Mouse (Mus musculus) lung, postnatal 10 days (tissue): Measurements from ENCODE around the gene Shisa6.
"Not testable (repeated sequence)": the region's sequence is repeated elsewhere in the genome, so short reads cannot be mapped to it uniquely, and the experiment has no call there.

Experiments used
- DNase-seq: peaks from one replicate; pipeline ENCODE4 v3.0.0; 2021

Shisa6 gene

GRCm38 (mm10) chr11:66442631-66443030 is 83.1 kb downstream of the Shisa6 start:
- no peak for DNase-seq

GRCm38 (mm10) chr11:66426129-66426528 is 99.6 kb downstream of the Shisa6 start:
- DNase-seq, result no peak

- DNase-seq, result no peak
Observed at GRCm38 (mm10) chr11:66418216-66418615, 107.5 kb downstream of the Shisa6 start.

- not testable (repeated sequence) for DNase-seq
Observed at GRCm38 (mm10) chr11:66408721-66409120, 117.0 kb downstream of the Shisa6 start.

GRCm38 (mm10) chr11:66400036-66400435 is 125.7 kb downstream of the Shisa6 start:
- DNase-seq, result no peak

GRCm38 (mm10) chr11:66387561-66387960 is 138.2 kb downstream of the Shisa6 start:
- peak; percentile 29 for DNase-seq

- DNase-seq, result no peak
Observed at GRCm38 (mm10) chr11:66371796-66372195, 154.0 kb downstream of the Shisa6 start.

- no peak for DNase-seq
Observed at GRCm38 (mm10) chr11:66369764-66370163, 156.0 kb downstream of the Shisa6 start.

- no peak for DNase-seq
Observed at GRCm38 (mm10) chr11:66366809-66367685, 158.7 kb downstream of the Shisa6 start.

- no peak for DNase-seq
Observed at GRCm38 (mm10) chr11:66359811-66360210, 166.0 kb downstream of the Shisa6 start.

GRCm38 (mm10) chr11:66344822-66345221 is 180.9 kb downstream of the Shisa6 start:
- DNase-seq, result peak; percentile 3

- no peak for DNase-seq
Observed at GRCm38 (mm10) chr11:66336313-66336712, 189.5 kb downstream of the Shisa6 start.

- peak; percentile 1 for DNase-seq
Observed at GRCm38 (mm10) chr11:66312764-66313163, 213.0 kb downstream of the Shisa6 start.

- no peak for DNase-seq
Observed at GRCm38 (mm10) chr11:66304396-66304795, 221.4 kb downstream of the Shisa6 start.

- no peak for DNase-seq
Observed at GRCm38 (mm10) chr11:66274707-66275081, 251.1 kb downstream of the Shisa6 start.

GRCm38 (mm10) chr11:66273904-66274706 is 251.7 kb downstream of the Shisa6 start:
- DNase-seq, result no peak

GRCm38 (mm10) chr11:66267029-66267428 is 258.7 kb downstream of the Shisa6 start:
- no peak for DNase-seq

- DNase-seq, result no peak
Observed at GRCm38 (mm10) chr11:66265336-66265990, 260.3 kb downstream of the Shisa6 start.

GRCm38 (mm10) chr11:66260205-66260604 is 265.6 kb downstream of the Shisa6 start:
- no peak for DNase-seq

GRCm38 (mm10) chr11:66258851-66259250 is 266.9 kb downstream of the Shisa6 start:
- peak; percentile 71 for DNase-seq

- no peak for DNase-seq
Observed at GRCm38 (mm10) chr11:66247115-66247514, 278.6 kb downstream of the Shisa6 start.

- DNase-seq, result no peak
Observed at GRCm38 (mm10) chr11:66236557-66236956, 289.2 kb downstream of the Shisa6 start.

- DNase-seq, result peak; percentile 3
Observed at GRCm38 (mm10) chr11:66232891-66233290, 292.9 kb downstream of the Shisa6 start.
